13 mouse cellular contexts compared by ENCODE assay signal in genomic region chr15:97795559-97796235, GRCm38 (mm10).
"Had no signal": no experiment of that assay in that cellular context is flagged by ENCODE, and none has a peak within 500 bp of the region (broad histone marks: within the 10 kb centered on the region; RNA-seq: fewer than 3 reads in every experiment).

No protein-coding gene starts in this region.

- DNase-seq: gastrocnemius, adult 2 months; gastrocnemius, postnatal 10 days; gastrocnemius, postnatal 25 days; heart, adult 2 months; heart, postnatal 14 days; heart, postnatal 4 days; kidney, adult 18-20 months; kidney, adult 8-10 months; kidney, postnatal 10 days; kidney, postnatal 25 days; kidney, postnatal 4 days; liver; liver, embryonic 13.5 days had no signal
